In the genomic region with DNA sequence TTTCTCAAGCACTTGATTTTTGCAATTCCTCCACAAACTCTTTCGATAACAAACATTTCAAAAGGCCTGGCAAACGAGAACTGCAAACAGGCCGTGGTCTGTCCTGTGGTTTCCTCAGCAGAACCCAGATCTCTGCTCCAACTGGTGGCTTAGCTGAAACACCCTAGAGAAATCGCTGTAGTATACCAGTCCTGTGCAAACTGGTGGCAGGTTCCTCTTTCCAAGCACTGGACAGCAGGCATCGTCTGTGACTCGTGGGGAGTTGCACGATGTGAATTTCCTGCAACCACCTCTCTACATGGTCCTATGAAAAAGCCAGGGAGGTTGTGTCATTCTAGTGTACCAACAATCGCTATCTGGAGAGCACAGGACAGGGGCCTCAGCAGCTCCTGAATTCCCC, we compare ENCODE assay signal across 24 mouse cellular contexts. TPM values are rescaled to one million over a fixed set of nuclear protein-coding genes. Genes with fewer than 3 reads are reported as not detected.
A peak's percentile ranks its signal among the peaks of the same experiment; 100 is the strongest.
DNase-seq lines count a peak whose midpoint lies in the region; ATAC-seq and TF ChIP-seq lines count a peak whose summit lies in the region.
"Had no signal": no experiment of that assay in that cellular context is flagged by ENCODE, and none has a peak within 500 bp of the region (broad histone marks: within the 10 kb centered on the region; RNA-seq: fewer than 3 reads in every experiment).

No protein-coding gene starts in this region.

- no peaks in the 10 kb centered on the region for H3K27me3 ChIP-seq in midbrain, embryonic 15.5 days (replicated peaks)
- H3K27me3 ChIP-seq in midbrain, postnatal 0 days (ENCODE audit: insufficient read depth, low read length) = no peaks in the 10 kb centered on the region
- no peaks in the 10 kb centered on the region for H3K27me3 ChIP-seq in liver, embryonic 15.5 days
- H3K27me3 ChIP-seq: embryonic facial prominence, embryonic 13.5 days; limb, embryonic 13.5 days; neural tube, embryonic 12.5 days; stomach, embryonic 15.5 days had no signal

- H3K4me3 ChIP-seq in midbrain, embryonic 15.5 days = no peak overlapping the region
- no peak overlapping the region for H3K4me3 ChIP-seq in midbrain, postnatal 0 days (ENCODE audit: low read depth, low read length)
- H3K4me3 ChIP-seq in liver, embryonic 15.5 days (replicated peaks) = no peak overlapping the region
- H3K4me3 ChIP-seq: embryonic facial prominence, embryonic 13.5 days; heart, embryonic 10.5 days; limb, embryonic 13.5 days; megakaryocyte, embryonic 14.5 days; neural tube, embryonic 12.5 days; stomach, embryonic 15.5 days had no signal

- H3K4me2 ChIP-seq in midbrain, embryonic 15.5 days = no peak overlapping the region
- no peak overlapping the region for H3K4me2 ChIP-seq in midbrain, postnatal 0 days (ENCODE audit: low read depth, low read length, poor library complexity, severe bottlenecking)
- no peak overlapping the region for H3K4me2 ChIP-seq in liver, embryonic 15.5 days
- H3K4me2 ChIP-seq: embryonic facial prominence, embryonic 13.5 days; limb, embryonic 13.5 days; neural tube, embryonic 12.5 days; stomach, embryonic 15.5 days had no signal

- H3K36me3 ChIP-seq in midbrain, embryonic 15.5 days (replicated peaks) = no peaks in the 10 kb centered on the region
- H3K36me3 ChIP-seq in midbrain, postnatal 0 days (ENCODE audit: insufficient read depth, low read length) = no peaks in the 10 kb centered on the region
- H3K36me3 ChIP-seq in liver, embryonic 15.5 days (replicated peaks) = no peaks in the 10 kb centered on the region
- H3K36me3 ChIP-seq: embryonic facial prominence, embryonic 13.5 days; heart, embryonic 10.5 days; limb, embryonic 13.5 days; neural tube, embryonic 12.5 days; stomach, embryonic 15.5 days had no signal

- no peak for DNase-seq in midbrain, postnatal 0 days (ENCODE audit: low spot score)
- DNase-seq in lung, postnatal 4 days = peak; percentile 42 to 47
- no peak for DNase-seq in cerebellum, postnatal 4 days (ENCODE audit: low spot score in 2 of 2)
- no peak for DNase-seq in urinary bladder, adult 18-20 months (ENCODE audit: low spot score in 2 of 2)
- DNase-seq: adrenal gland, postnatal 25 days; cerebellum, postnatal 25 days; gastrocnemius, postnatal 25 days; retina, postnatal 1 day; spleen, adult 18-20 months had no signal

- no peaks in the 10 kb centered on the region for H3K9me3 ChIP-seq in midbrain, embryonic 15.5 days
- no peaks in the 10 kb centered on the region for H3K9me3 ChIP-seq in midbrain, postnatal 0 days (ENCODE audit: low read length)
- no peaks in the 10 kb centered on the region for H3K9me3 ChIP-seq in liver, embryonic 15.5 days (replicated peaks)
- H3K9me3 ChIP-seq: embryonic facial prominence, embryonic 13.5 days; heart, embryonic 10.5 days; limb, embryonic 13.5 days; megakaryocyte, embryonic 14.5 days; neural tube, embryonic 12.5 days; stomach, embryonic 15.5 days had no signal

- no peak for ATAC-seq in midbrain, embryonic 15.5 days (replicated peaks)
- no peak for ATAC-seq in midbrain, postnatal 0 days (ENCODE audit: low FRiP score)
- ATAC-seq in liver, embryonic 15.5 days (ENCODE audit: insufficient read depth) = peak; percentile 43; the same call in 1 of the 2 replicates
- no peak for ATAC-seq in activated CD4-positive, CD25-positive, alpha-beta regulatory T cell, adult 4 months
- ATAC-seq: inflammation-experienced regulatory T-cells, adult 6 months had no signal

- WGBS in midbrain, embryonic 15.5 days = 89% methylated on average over 8 of the region's 8 CpGs
- 93% methylated on average over 8 of the region's 8 CpGs for WGBS in midbrain, postnatal 0 days
- WGBS in liver, embryonic 15.5 days (ENCODE audit: insufficient replicate concordance) = 20% methylated on average over 8 of the region's 8 CpGs

- peak overlapping the region; percentile 80 for H3K27ac ChIP-seq in midbrain, embryonic 15.5 days
- H3K27ac ChIP-seq in midbrain, postnatal 0 days (ENCODE audit: low read depth, low read length) = no peak overlapping the region
- H3K27ac ChIP-seq in liver, embryonic 15.5 days (replicated peaks) = peak overlapping the region; percentile 74
- H3K27ac ChIP-seq: embryonic facial prominence, embryonic 13.5 days; heart, embryonic 10.5 days; limb, embryonic 13.5 days; stomach, embryonic 15.5 days had no signal

- peaks cover 26% of the 10 kb centered on the region for H3K4me1 ChIP-seq in midbrain, embryonic 15.5 days
- H3K4me1 ChIP-seq in midbrain, postnatal 0 days (ENCODE audit: insufficient read depth, low read length) = peaks cover 9% of the 10 kb centered on the region; the same call in 1 of the 2 replicates
- H3K4me1 ChIP-seq in liver, embryonic 15.5 days (replicated peaks) = peaks cover 62% of the 10 kb centered on the region
- H3K4me1 ChIP-seq: megakaryocyte, embryonic 14.5 days; stomach, embryonic 15.5 days had no signal

- H3K9ac ChIP-seq in midbrain, embryonic 15.5 days = no peak overlapping the region
- no peak overlapping the region for H3K9ac ChIP-seq in midbrain, postnatal 0 days (replicated peaks; ENCODE audit: low read length, poor library complexity, severe bottlenecking)
- no peak overlapping the region for H3K9ac ChIP-seq in liver, embryonic 15.5 days
- H3K9ac ChIP-seq: embryonic facial prominence, embryonic 13.5 days; limb, embryonic 13.5 days; neural tube, embryonic 12.5 days; stomach, embryonic 15.5 days had no signal

- no peak for TF ChIP-seq CTCF in midbrain, postnatal 0 days (IDR thresholded peaks at IDR 0.05)

RNA-seq across cellular contexts. Expression of gene Fcnb, which starts 7.4 kb away (rescaled TPM):
- 0.43 TPM in 1 of 2 replicates, not detected in the other for polyA plus RNA-seq in midbrain, embryonic 15.5 days (2015; fragmentation: Nextera tagmentation; extraction: Ambion mirVana)
- total RNA-seq in midbrain, postnatal 0 days (2014; rRNA removed) = not detected in 2 replicates
- not detected in 2 replicates for polyA plus RNA-seq in midbrain, postnatal 0 days (2015; fragmentation: Nextera tagmentation; extraction: Ambion mirVana)
- polyA plus RNA-seq in liver, embryonic 15.5 days (2015; fragmentation: Nextera tagmentation; extraction: Ambion mirVana) = 63.9 and 70.8 TPM in 2 replicates
- polyA plus RNA-seq in activated CD4-positive, CD25-positive, alpha-beta regulatory T cell, adult 4 months (2017; shearing (Covaris generic)) = not detected
- total RNA-seq: adrenal gland, postnatal 25 days; gastrocnemius, postnatal 25 days; heart, postnatal 25 days; left cerebral cortex, adult 18-20 months had no signal
- polyA plus RNA-seq: embryonic facial prominence, embryonic 13.5 days; frontal cortex, adult 2 months; heart, embryonic 10.5 days; inflammation-experienced regulatory T-cells, adult 6 months; kidney, embryonic 14.5 days; large intestine, adult 2 months; limb, embryonic 13.5 days had no signal

Comparison
In these comparisons a context has a peak if more than half of its experiments do, and no peak if none do; other contexts are left out.
1. DNase-seq: peak in lung, postnatal 4 days (2 of 2); none in midbrain, postnatal 0 days (single experiment), cerebellum, postnatal 4 days (0 of 2) and urinary bladder, adult 18-20 months (0 of 2).
2. RNA of gene Fcnb, which starts 7.4 kb away (polyA plus RNA-seq): 63.9 to 70.8 TPM in liver, embryonic 15.5 days; not detected in activated CD4-positive, CD25-positive, alpha-beta regulatory T cell, adult 4 months, not detected in midbrain, postnatal 0 days and 0.43 TPM in midbrain, embryonic 15.5 days; every median in the first group is over 10 times any median in the second.